Mouse (Mus musculus) liver, embryonic 12.5 days (tissue): ENCODE data around the gene Irs1. TPM values are rescaled to one million over a fixed set of nuclear protein-coding genes. Genes with fewer than 3 reads are reported as not detected.

ENCODE experiments used
- ATAC-seq: fragments of 200-750 bp; cut with Nextera tagmentation; 2 replicates; pipeline ENCODE4 v1.8.0; 2017; ENCODE audit warnings: moderate number of reproducible peaks, mild to moderate bottlenecking, moderate library complexity
- H3K27ac ChIP-seq: fragments of 300-500 bp; sonication (generic); 2 replicates; pipeline ENCODE4 v1.5.1; 2016; ENCODE audit warnings: mild to moderate bottlenecking
- H3K27me3 ChIP-seq: fragments of 300-500 bp; sonication (generic); replicated peaks from 2 replicates; pipeline ENCODE4 v1.6.1; 2016; ENCODE audit warnings: mild to moderate bottlenecking, moderate library complexity
- H3K36me3 ChIP-seq: fragments of 300-500 bp; sonication (generic); 2 replicates; pipeline ENCODE4 v1.6.1; 2016; ENCODE audit warnings: mild to moderate bottlenecking, moderate library complexity
- H3K4me1 ChIP-seq: fragments of 300-500 bp; sonication (generic); 2 replicates; pipeline ENCODE4 v1.6.1; 2016
- H3K4me2 ChIP-seq: fragments of 300-500 bp; sonication (generic); 2 replicates; pipeline ENCODE4 v1.6.1; 2016; ENCODE audit warnings: mild to moderate bottlenecking, moderate library complexity
- H3K4me3 ChIP-seq: fragments of 300-500 bp; sonication (generic); 2 replicates; pipeline ENCODE4 v1.5.1; 2016; ENCODE audit warnings: mild to moderate bottlenecking, moderate library complexity
- H3K9ac ChIP-seq: fragments of 300-500 bp; sonication (generic); 2 replicates; pipeline ENCODE4 v1.6.1; 2016; ENCODE audit warnings: mild to moderate bottlenecking, moderate library complexity
- H3K9me3 ChIP-seq: fragments of 300-500 bp; sonication (generic); replicated peaks from 2 replicates; pipeline ENCODE4 v1.6.1; 2016; ENCODE audit warnings: mild to moderate bottlenecking, moderate library complexity
- WGBS: fragments of 180-500 bp; shearing (Covaris S2); methylation state at CpG from one replicate; pipeline ENCODE4 v1.1.7; 2016; ENCODE audit not compliant: insufficient replicate concordance; 5-methylcytosine and 5-hydroxymethylcytosine counted together
- polyA plus RNA-seq: library from polyadenylated mRNA; unstranded; fragments of >200 nt; fragmentation: Nextera tagmentation; extraction: Ambion mirVana; gene quantifications from 2 replicates; pipeline ENCODE4 v1.2.1, GENCODE M21; 2016

Irs1 gene
- polyA plus RNA-seq, 1 experiment from 2014 or later: 1.8 TPM

- no peak overlapping the region for H3K9ac ChIP-seq
- WGBS: 82% methylated on average over 3 of the region's 3 CpGs
- no peaks in the 10 kb centered on the region for H3K36me3 ChIP-seq
- H3K27ac ChIP-seq: no peak overlapping the region
- no peaks in the 10 kb centered on the region for H3K9me3 ChIP-seq
- H3K27me3 ChIP-seq: no peaks in the 10 kb centered on the region
- ATAC-seq: no peak
- H3K4me1 ChIP-seq: no peaks in the 10 kb centered on the region
- H3K4me3 ChIP-seq: no peak overlapping the region
- no peak overlapping the region for H3K4me2 ChIP-seq
These were observed 51.6 kb downstream of the Irs1 start for GRCm38 (mm10) chr1:82239409-82240201.

GRCm38 (mm10) chr1:82238245-82238644 is 53.0 kb downstream of the Irs1 start:
- WGBS: 57% methylated on average over 4 of the region's 4 CpGs
- Histone ChIP-seq H3K4me1 (no peaks in the 10 kb centered on the region), H3K9ac (no peak overlapping the region), H3K9me3 (no peaks in the 10 kb centered on the region), H3K27ac (no peak overlapping the region), H3K36me3 (no peaks in the 10 kb centered on the region), H3K4me2 (no peak overlapping the region), H3K4me3 (no peak overlapping the region), H3K27me3 (no peaks in the 10 kb centered on the region)
- no peak for ATAC-seq

GRCm38 (mm10) chr1:82235455-82236104 is 55.6 kb downstream of the Irs1 start:
- H3K9me3 ChIP-seq: no peaks in the 10 kb centered on the region
- H3K4me2 ChIP-seq: no peak overlapping the region
- H3K4me3 ChIP-seq: no peak overlapping the region
- H3K27me3 ChIP-seq: no peaks in the 10 kb centered on the region
- no peak for ATAC-seq
- H3K27ac ChIP-seq: 0 out of 2 replicates have a peak overlapping the region, but pooled peaks have one; percentile 14
- no peaks in the 10 kb centered on the region for H3K36me3 ChIP-seq
- WGBS: 58% methylated on average over 3 of the region's 3 CpGs
- H3K9ac ChIP-seq: no peak overlapping the region
- no peaks in the 10 kb centered on the region for H3K4me1 ChIP-seq

GRCm38 (mm10) chr1:82234616-82235015 is 56.6 kb downstream of the Irs1 start:
- Histone ChIP-seq H3K9me3 (no peaks in the 10 kb centered on the region), H3K4me3 (no peak overlapping the region), H3K9ac (no peak overlapping the region), H3K4me1 (no peaks in the 10 kb centered on the region), H3K4me2 (no peak overlapping the region), H3K27me3 (no peaks in the 10 kb centered on the region), H3K27ac (0 out of 2 replicates have a peak overlapping the region, but pooled peaks have one; percentile 14), H3K36me3 (no peaks in the 10 kb centered on the region)
- WGBS: 56% methylated on average over 3 of the region's 3 CpGs
- ATAC-seq: no peak

- ATAC-seq: no peak
- WGBS: 83% methylated on average over 3 of the region's 3 CpGs
- no peak within 1 kb of the TSS for H3K9ac ChIP-seq
- no peak within 1 kb of the TSS for H3K4me3 ChIP-seq
- H3K27ac ChIP-seq: no peak within 1 kb of the TSS
- H3K36me3 ChIP-seq: no peaks in the 10 kb centered on the region
- no peak within 1 kb of the TSS for H3K4me2 ChIP-seq
- H3K27me3 ChIP-seq: no peaks in the 10 kb centered on the region
- no peaks in the 10 kb centered on the region for H3K4me1 ChIP-seq
- no peaks in the 10 kb centered on the region for H3K9me3 ChIP-seq
These were observed 58.4 kb downstream of the Irs1 start, which contains the start of gene Gm9747 for GRCm38 (mm10) chr1:82232812-82233211. TSS of gene Gm9747 (plus strand) at chr1:82233112.

GRCm38 (mm10) chr1:82228841-82229240 is 62.4 kb downstream of the Irs1 start:
- H3K9me3 ChIP-seq: no peaks in the 10 kb centered on the region
- ATAC-seq: no peak
- H3K4me2 ChIP-seq: no peak overlapping the region
- H3K4me1 ChIP-seq: no peaks in the 10 kb centered on the region
- no peak overlapping the region for H3K9ac ChIP-seq
- no peak overlapping the region for H3K4me3 ChIP-seq
- no peaks in the 10 kb centered on the region for H3K27me3 ChIP-seq
- no peak overlapping the region for H3K27ac ChIP-seq
- no peaks in the 10 kb centered on the region for H3K36me3 ChIP-seq

- H3K9me3 ChIP-seq: no peaks in the 10 kb centered on the region
- H3K36me3 ChIP-seq: no peaks in the 10 kb centered on the region
- no peak for ATAC-seq
- no peaks in the 10 kb centered on the region for H3K27me3 ChIP-seq
- 63% methylated on average over 5 of the region's 5 CpGs for WGBS
- H3K4me1 ChIP-seq: no peaks in the 10 kb centered on the region
- H3K4me2 ChIP-seq: no peak overlapping the region
- H3K27ac ChIP-seq: no peak overlapping the region
- H3K9ac ChIP-seq: no peak overlapping the region
- H3K4me3 ChIP-seq: no peak overlapping the region
These were observed 68.0 kb downstream of the Irs1 start for GRCm38 (mm10) chr1:82223042-82223795.

GRCm38 (mm10) chr1:82221462-82221861 is 69.8 kb downstream of the Irs1 start:
- WGBS: 58% methylated on average over 1 of the region's 1 CpGs

GRCm38 (mm10) chr1:82220673-82221396 is 70.4 kb downstream of the Irs1 start:
- Histone ChIP-seq H3K9ac (no peak overlapping the region), H3K36me3 (no peaks in the 10 kb centered on the region), H3K4me1 (no peaks in the 10 kb centered on the region), H3K27ac (no peak overlapping the region), H3K9me3 (no peaks in the 10 kb centered on the region), H3K4me3 (no peak overlapping the region), H3K27me3 (no peaks in the 10 kb centered on the region), H3K4me2 (no peak overlapping the region)
- whole genome bisulfite sequencing: 53% methylated on average over 12 of the region's 12 CpGs
- no peak for ATAC-seq

More at GRCm38 (mm10) chr1:82221462-82221861, 69.8 kb downstream of the Irs1 start:
- Histone ChIP-seq H3K4me1 (no peaks in the 10 kb centered on the region), H3K27me3 (no peaks in the 10 kb centered on the region), H3K9ac (no peak overlapping the region), H3K4me2 (no peak overlapping the region), H3K36me3 (no peaks in the 10 kb centered on the region), H3K27ac (no peak overlapping the region), H3K4me3 (no peak overlapping the region), H3K9me3 (no peaks in the 10 kb centered on the region)
- no peak for ATAC-seq

GRCm38 (mm10) chr1:82207511-82207910 is 83.7 kb downstream of the Irs1 start:
- H3K4me3 ChIP-seq: no peak overlapping the region
- ATAC-seq: no peak
- H3K27me3 ChIP-seq: no peaks in the 10 kb centered on the region
- no peak overlapping the region for H3K27ac ChIP-seq
- no peaks in the 10 kb centered on the region for H3K4me1 ChIP-seq
- WGBS: 87% methylated on average over 5 of the region's 5 CpGs
- H3K36me3 ChIP-seq: no peaks in the 10 kb centered on the region
- no peaks in the 10 kb centered on the region for H3K9me3 ChIP-seq
- no peak overlapping the region for H3K9ac ChIP-seq
- H3K4me2 ChIP-seq: no peak overlapping the region

- H3K27ac ChIP-seq: no peak overlapping the region
- ATAC-seq: no peak
- H3K4me3 ChIP-seq: no peak overlapping the region
- H3K36me3 ChIP-seq: no peaks in the 10 kb centered on the region
- H3K4me1 ChIP-seq: no peaks in the 10 kb centered on the region
- no peak overlapping the region for H3K4me2 ChIP-seq
- no peaks in the 10 kb centered on the region for H3K27me3 ChIP-seq
- no peak overlapping the region for H3K9ac ChIP-seq
- WGBS: 39% methylated on average over 7 of the region's 7 CpGs
- H3K9me3 ChIP-seq: no peaks in the 10 kb centered on the region
These were observed 90.6 kb downstream of the Irs1 start for GRCm38 (mm10) chr1:82200636-82201035.
